Mouse (Mus musculus) splenic B cell, adult 2 months (primary cell): ENCODE data around the gene Bhlhb9.
A peak's percentile ranks its signal among the peaks of the same experiment; 100 is the strongest.
"Not testable (repeated sequence)": the region's sequence is repeated elsewhere in the genome, so short reads cannot be mapped to it uniquely, and the experiment has no call there.

Experiments used
- DNase-seq: peaks from one replicate; pipeline ENCODE4 v3.0.0-alpha.2; 2011; ENCODE audit warnings: low read depth, low spot score
- H3K27me3 ChIP-seq: 2 replicates; pipeline ENCODE4 v1.6.1; 2012; ENCODE audit warnings: mild to moderate bottlenecking, low read length, moderate library complexity, mixed read lengths; ENCODE audit not compliant: control insufficient read depth, poor library complexity, insufficient read depth, severe bottlenecking
- H3K36me3 ChIP-seq: 2 replicates; pipeline ENCODE4 v1.6.1; 2012; ENCODE audit warnings: mild to moderate bottlenecking, low read length, moderate library complexity, mixed read lengths; ENCODE audit not compliant: control insufficient read depth, poor library complexity, insufficient read depth, severe bottlenecking

Bhlhb9 gene

GRCm38 (mm10) chrX:135839397-135840391 lies 42.3 kb downstream of the Bhlhb9 start:
- not testable (repeated sequence) for H3K27me3 ChIP-seq, H3K36me3 ChIP-seq
- peak; percentile 42 for DNase-seq

- H3K36me3 ChIP-seq, H3K27me3 ChIP-seq, DNase-seq: not testable (repeated sequence)
These were observed 69.4 kb downstream of the Bhlhb9 start for GRCm38 (mm10) chrX:135866806-135867205.

DNA sequence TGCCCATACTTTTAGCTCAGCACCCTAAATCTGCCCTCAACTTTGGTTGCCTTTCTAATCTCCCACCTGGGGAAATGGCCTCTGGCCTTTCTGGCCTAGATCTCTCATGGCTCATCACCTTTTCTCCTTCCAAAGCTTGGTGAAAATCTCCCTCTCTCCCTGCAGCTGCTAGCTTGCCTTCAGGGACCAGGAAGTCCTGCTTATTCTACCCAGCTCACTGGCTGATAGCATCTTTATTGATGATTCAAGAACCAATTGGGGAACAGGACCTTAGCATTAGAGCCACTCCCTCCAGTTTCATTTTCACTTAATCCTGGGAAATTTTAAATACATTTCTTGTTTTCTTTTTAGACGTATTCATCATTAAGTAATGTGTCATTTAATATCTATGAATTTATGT lies 79.3 kb downstream of the Bhlhb9 start:
- no peak for DNase-seq
- Histone ChIP-seq H3K27me3 (no peaks in the 10 kb centered on the region), H3K36me3 (no peaks in the 10 kb centered on the region)

GRCm38 (mm10) chrX:135879626-135880025 lies 82.2 kb downstream of the Bhlhb9 start:
- no peaks in the 10 kb centered on the region for H3K27me3 ChIP-seq
- no peak for DNase-seq

DNA sequence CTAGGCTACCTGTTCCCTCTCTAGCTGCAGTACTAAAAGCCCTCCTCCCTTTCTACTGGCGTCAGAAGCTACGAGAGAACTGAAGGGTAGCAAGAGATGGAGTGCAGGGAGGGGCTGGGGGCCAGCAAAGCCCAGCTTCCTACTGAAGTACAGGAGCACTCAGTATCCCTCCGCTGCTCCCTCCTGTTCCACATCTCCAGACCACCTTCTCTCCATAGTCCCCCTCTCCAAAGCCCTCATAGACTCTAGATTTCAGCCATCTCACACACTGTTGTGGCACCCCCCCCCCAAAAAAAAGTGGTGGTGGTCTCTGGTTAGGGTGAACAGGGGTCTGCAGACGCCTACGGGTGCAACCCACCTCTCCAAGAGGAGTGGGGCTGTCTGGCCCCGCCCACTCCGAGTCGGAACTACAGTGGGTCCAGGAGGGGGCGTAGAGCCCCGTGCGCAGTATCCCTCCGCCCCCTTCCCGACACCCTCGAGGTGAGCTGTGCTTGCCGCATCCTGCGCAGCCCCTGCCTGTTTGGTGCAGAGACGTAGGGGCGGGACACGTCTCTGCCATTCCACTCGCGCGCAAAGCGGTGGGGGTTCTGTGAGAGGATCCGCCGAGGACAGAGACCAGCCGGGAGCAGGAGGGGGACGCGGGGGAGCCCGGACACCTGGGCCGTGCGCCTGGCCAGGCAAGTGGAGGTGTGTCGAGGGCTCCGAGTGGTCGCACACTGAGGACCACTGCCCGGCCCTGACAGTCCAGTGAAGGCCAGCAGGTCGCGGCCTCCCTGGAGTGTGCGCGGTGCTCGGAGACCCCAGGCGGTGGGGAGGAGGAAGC lies 88.2 kb downstream of the Bhlhb9 start:
- Histone ChIP-seq H3K36me3 (no peaks in the 10 kb centered on the region), H3K27me3 (no peaks in the 10 kb centered on the region)
- DNase-seq: peak; percentile 61

More at GRCm38 (mm10) chrX:135879626-135880025, 82.2 kb downstream of the Bhlhb9 start:
- no peaks in the 10 kb centered on the region for H3K36me3 ChIP-seq

GRCm38 (mm10) chrX:135886234-135886585 lies 88.8 kb downstream of the Bhlhb9 start:
- Histone ChIP-seq H3K36me3 (no peaks in the 10 kb centered on the region), H3K27me3 (no peaks in the 10 kb centered on the region)
- DNase-seq: peak; percentile 18

- DNase-seq: no peak
- H3K27me3 ChIP-seq: no peaks in the 10 kb centered on the region; the same call in 1 of the 2 replicates
- no peaks in the 10 kb centered on the region for H3K36me3 ChIP-seq
These were observed 119.2 kb downstream of the Bhlhb9 start for GRCm38 (mm10) chrX:135916580-135916979.

GRCm38 (mm10) chrX:135917116-135917515 lies 119.7 kb downstream of the Bhlhb9 start:
- no peak for DNase-seq
- H3K27me3 ChIP-seq: no peaks in the 10 kb centered on the region; the same call in 1 of the 2 replicates
- no peaks in the 10 kb centered on the region for H3K36me3 ChIP-seq

GRCm38 (mm10) chrX:135922162-135922561 lies 124.8 kb downstream of the Bhlhb9 start:
- no peaks in the 10 kb centered on the region for H3K36me3 ChIP-seq
- no peaks in the 10 kb centered on the region; the same call in 1 of the 2 replicates for H3K27me3 ChIP-seq
- no peak for DNase-seq

GRCm38 (mm10) chrX:135925911-135926310 lies 128.5 kb downstream of the Bhlhb9 start:
- no peak for DNase-seq
- H3K27me3 ChIP-seq: no peaks in the 10 kb centered on the region

GRCm38 (mm10) chrX:135928588-135928987 lies 131.2 kb downstream of the Bhlhb9 start:
- H3K27me3 ChIP-seq: no peaks in the 10 kb centered on the region
- no peaks in the 10 kb centered on the region for H3K36me3 ChIP-seq
- DNase-seq: no peak

More at GRCm38 (mm10) chrX:135925911-135926310, 128.5 kb downstream of the Bhlhb9 start:
- H3K36me3 ChIP-seq: no peaks in the 10 kb centered on the region

- no peak for DNase-seq
- Histone ChIP-seq H3K27me3 (no peaks in the 10 kb centered on the region), H3K36me3 (no peaks in the 10 kb centered on the region)
These were observed 139.1 kb downstream of the Bhlhb9 start for GRCm38 (mm10) chrX:135936452-135936851.
